Mouse (Mus musculus) ES-Bruce4 (cell line): ENCODE data around the gene Pttg1ip.

Experiments used
- CTCF ChIP-seq: IDR thresholded peaks from one replicate; pipeline ENCODE4 v1.8.1; 2011; ENCODE audit warnings: low read depth, low read length
- EP300 ChIP-seq: IDR thresholded peaks from 2 replicates; pipeline ENCODE4 v1.6.1; 2011; ENCODE audit warnings: low read depth, low read length; ENCODE audit not compliant: insufficient read depth
- POLR2A ChIP-seq: IDR thresholded peaks from one replicate; pipeline ENCODE4 v1.8.1; 2011; ENCODE audit warnings: low read length; ENCODE audit not compliant: insufficient read depth

GRCm38 (mm10) chr10:77581408-77582284, at the start of gene Pttg1ip:
- TF ChIP-seq POLR2A (peak; percentile 85), CTCF (no peak), EP300 (peak; percentile 23; the same call in 1 of the 2 replicates)
